Mouse (Mus musculus): ENCODE data around the gene Ntrk2. TPM values are rescaled to one million over a fixed set of nuclear protein-coding genes. Genes with fewer than 3 reads are reported as not detected.

Ntrk2 gene
- polyA plus RNA-seq, 1 experiment from 2014 or later: 6.9 TPM

DNA sequence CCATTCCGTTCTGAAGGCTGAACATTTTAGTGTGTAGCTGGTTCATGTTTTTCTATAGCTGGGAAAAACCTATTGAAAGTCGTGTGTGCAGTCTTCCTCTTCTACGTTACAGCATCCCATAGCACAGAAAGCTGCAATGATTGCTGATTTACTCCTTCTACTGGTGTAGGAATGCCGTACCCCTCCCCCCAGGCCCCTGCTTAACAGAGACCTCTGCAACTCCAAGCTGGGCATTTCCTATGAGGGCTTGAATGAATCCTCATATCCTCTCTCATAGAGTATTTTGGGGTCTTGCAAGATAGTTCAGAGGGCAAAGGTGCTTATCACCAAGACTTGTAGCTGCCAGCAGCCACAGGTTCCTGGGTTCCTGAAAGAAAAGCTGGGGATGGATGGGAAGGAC, 148.0 kb downstream of the Ntrk2 start:
- Histone ChIP-seq H3K9ac (replicated peaks; ENCODE audit: low read length) (no peak overlapping the region), H3K4me1 (ENCODE audit: insufficient read depth, low read length) (no peaks in the 10 kb centered on the region), H3K9me3 (ENCODE audit: low read length) (no peaks in the 10 kb centered on the region), H3K36me3 (ENCODE audit: insufficient read depth, low read length) (no peaks in the 10 kb centered on the region), H3K27me3 (ENCODE audit: insufficient read depth, low read length) (no peaks in the 10 kb centered on the region), H3K4me3 (ENCODE audit: low read length) (no peak overlapping the region), H3K4me2 (replicated peaks; ENCODE audit: low read depth, low read length) (no peak overlapping the region), H3K27ac (ENCODE audit: low read length) (no peak overlapping the region)
- WGBS: 31% methylated on average over 4 of the region's 4 CpGs
- ATAC-seq (ENCODE audit: low FRiP score, low TSS enrichment): no peak

GRCm38 (mm10) chr13:58954764-58955163, 148.4 kb downstream of the Ntrk2 start:
- ATAC-seq (ENCODE audit: low FRiP score, low TSS enrichment): no peak
- Histone ChIP-seq H3K27me3 (ENCODE audit: insufficient read depth, low read length) (no peaks in the 10 kb centered on the region), H3K4me1 (ENCODE audit: insufficient read depth, low read length) (no peaks in the 10 kb centered on the region), H3K4me2 (replicated peaks; ENCODE audit: low read depth, low read length) (no peak overlapping the region), H3K27ac (ENCODE audit: low read length) (no peak overlapping the region), H3K36me3 (ENCODE audit: insufficient read depth, low read length) (no peaks in the 10 kb centered on the region), H3K9me3 (ENCODE audit: low read length) (no peaks in the 10 kb centered on the region), H3K9ac (replicated peaks; ENCODE audit: low read length) (no peak overlapping the region), H3K4me3 (ENCODE audit: low read length) (no peak overlapping the region)
- 21% methylated on average over 6 of the region's 6 CpGs for WGBS

- no peak overlapping the region for H3K9ac ChIP-seq (replicated peaks; ENCODE audit: low read length)
- H3K9me3 ChIP-seq (ENCODE audit: low read length): no peaks in the 10 kb centered on the region
- no peaks in the 10 kb centered on the region for H3K36me3 ChIP-seq (ENCODE audit: insufficient read depth, low read length)
- H3K4me2 ChIP-seq (replicated peaks; ENCODE audit: low read depth, low read length): no peak overlapping the region
- no peaks in the 10 kb centered on the region for H3K4me1 ChIP-seq (ENCODE audit: insufficient read depth, low read length)
- no peak for ATAC-seq (ENCODE audit: low FRiP score, low TSS enrichment)
- H3K4me3 ChIP-seq (ENCODE audit: low read length): no peak overlapping the region
- WGBS: 70% methylated on average over 8 of the region's 8 CpGs
- H3K27ac ChIP-seq (ENCODE audit: low read length): no peak overlapping the region
- no peaks in the 10 kb centered on the region for H3K27me3 ChIP-seq (ENCODE audit: insufficient read depth, low read length)
Measured at GRCm38 (mm10) chr13:58955237-58955777, 148.9 kb downstream of the Ntrk2 start.

GRCm38 (mm10) chr13:58958171-58958904, 152.0 kb downstream of the Ntrk2 start:
- no peak overlapping the region for H3K4me2 ChIP-seq (replicated peaks; ENCODE audit: low read depth, low read length)
- ATAC-seq (ENCODE audit: low FRiP score, low TSS enrichment): peak; percentile 73
- H3K9me3 ChIP-seq (ENCODE audit: low read length): no peaks in the 10 kb centered on the region
- no peaks in the 10 kb centered on the region for H3K27me3 ChIP-seq (ENCODE audit: insufficient read depth, low read length)
- no peak overlapping the region for H3K4me3 ChIP-seq (ENCODE audit: low read length)
- no peak overlapping the region for H3K27ac ChIP-seq (ENCODE audit: low read length)
- H3K9ac ChIP-seq (replicated peaks; ENCODE audit: low read length): no peak overlapping the region
- H3K4me1 ChIP-seq (ENCODE audit: insufficient read depth, low read length): no peaks in the 10 kb centered on the region
- H3K36me3 ChIP-seq (ENCODE audit: insufficient read depth, low read length): no peaks in the 10 kb centered on the region
- WGBS: 29% methylated on average over 11 of the region's 11 CpGs

- no peak for ATAC-seq (ENCODE audit: low FRiP score, low TSS enrichment)
- no peak overlapping the region for H3K4me3 ChIP-seq (ENCODE audit: low read length)
- no peak overlapping the region for H3K4me2 ChIP-seq (replicated peaks; ENCODE audit: low read depth, low read length)
- H3K36me3 ChIP-seq (ENCODE audit: insufficient read depth, low read length): no peaks in the 10 kb centered on the region
- H3K9me3 ChIP-seq (ENCODE audit: low read length): no peaks in the 10 kb centered on the region
- H3K27me3 ChIP-seq (ENCODE audit: insufficient read depth, low read length): no peaks in the 10 kb centered on the region
- H3K4me1 ChIP-seq (ENCODE audit: insufficient read depth, low read length): no peaks in the 10 kb centered on the region
- 81% methylated on average over 6 of the region's 6 CpGs for WGBS
- no peak overlapping the region for H3K9ac ChIP-seq (replicated peaks; ENCODE audit: low read length)
- no peak overlapping the region for H3K27ac ChIP-seq (ENCODE audit: low read length)
Measured at GRCm38 (mm10) chr13:58960321-58960720, 154.0 kb downstream of the Ntrk2 start.

- no peak overlapping the region for H3K4me3 ChIP-seq (ENCODE audit: low read length)
- H3K9me3 ChIP-seq (ENCODE audit: low read length): no peaks in the 10 kb centered on the region
- no peak overlapping the region for H3K27ac ChIP-seq (ENCODE audit: low read length)
- H3K4me1 ChIP-seq (ENCODE audit: insufficient read depth, low read length): no peaks in the 10 kb centered on the region
- H3K9ac ChIP-seq (replicated peaks; ENCODE audit: low read length): no peak overlapping the region
- H3K36me3 ChIP-seq (ENCODE audit: insufficient read depth, low read length): no peaks in the 10 kb centered on the region
- 61% methylated on average over 12 of the region's 12 CpGs for WGBS
- H3K27me3 ChIP-seq (ENCODE audit: insufficient read depth, low read length): no peaks in the 10 kb centered on the region
- no peak for ATAC-seq (ENCODE audit: low FRiP score, low TSS enrichment)
- H3K4me2 ChIP-seq (replicated peaks; ENCODE audit: low read depth, low read length): no peak overlapping the region
Measured at GRCm38 (mm10) chr13:58964701-58965359, 158.5 kb downstream of the Ntrk2 start.

DNA sequence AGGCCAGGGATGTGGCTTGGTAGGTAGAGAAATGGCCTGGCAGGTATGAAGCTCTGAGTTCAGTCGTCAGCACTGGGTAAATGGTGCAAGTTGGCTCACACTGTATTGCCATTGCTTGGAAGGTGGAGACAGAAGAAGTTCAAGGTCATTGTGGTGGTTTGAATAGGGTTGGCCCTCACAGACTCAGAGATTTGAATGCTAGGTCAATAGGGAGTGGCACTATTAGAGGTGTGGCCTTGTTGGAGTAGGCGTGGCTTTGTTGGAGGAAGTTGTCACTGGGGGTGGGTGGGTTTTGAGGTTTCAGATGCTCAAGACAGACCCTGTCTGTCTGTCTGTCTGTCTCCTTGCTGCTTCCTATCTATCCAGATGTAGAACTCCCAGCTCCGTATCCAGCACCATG, 159.5 kb downstream of the Ntrk2 start:
- no peak overlapping the region for H3K4me2 ChIP-seq (replicated peaks; ENCODE audit: low read depth, low read length)
- no peaks in the 10 kb centered on the region for H3K36me3 ChIP-seq (ENCODE audit: insufficient read depth, low read length)
- no peak overlapping the region for H3K9ac ChIP-seq (replicated peaks; ENCODE audit: low read length)
- no peaks in the 10 kb centered on the region for H3K4me1 ChIP-seq (ENCODE audit: insufficient read depth, low read length)
- no peaks in the 10 kb centered on the region for H3K27me3 ChIP-seq (ENCODE audit: insufficient read depth, low read length)
- H3K27ac ChIP-seq (ENCODE audit: low read length): no peak overlapping the region
- H3K9me3 ChIP-seq (ENCODE audit: low read length): no peaks in the 10 kb centered on the region
- no peak for ATAC-seq (ENCODE audit: low FRiP score, low TSS enrichment)
- 95% methylated on average over 3 of the region's 3 CpGs for WGBS
- no peak overlapping the region for H3K4me3 ChIP-seq (ENCODE audit: low read length)

- ATAC-seq (ENCODE audit: low FRiP score, low TSS enrichment): no peak
- Histone ChIP-seq H3K4me2 (replicated peaks; ENCODE audit: low read depth, low read length) (no peak overlapping the region), H3K4me1 (ENCODE audit: insufficient read depth, low read length) (no peaks in the 10 kb centered on the region), H3K27ac (ENCODE audit: low read length) (no peak overlapping the region), H3K9ac (replicated peaks; ENCODE audit: low read length) (no peak overlapping the region), H3K9me3 (ENCODE audit: low read length) (no peaks in the 10 kb centered on the region), H3K4me3 (ENCODE audit: low read length) (no peak overlapping the region), H3K27me3 (ENCODE audit: insufficient read depth, low read length) (no peaks in the 10 kb centered on the region), H3K36me3 (ENCODE audit: insufficient read depth, low read length) (no peaks in the 10 kb centered on the region)
- WGBS: 87% methylated on average over 3 of the region's 3 CpGs
Measured at GRCm38 (mm10) chr13:58966466-58966865, 160.1 kb downstream of the Ntrk2 start.

DNA sequence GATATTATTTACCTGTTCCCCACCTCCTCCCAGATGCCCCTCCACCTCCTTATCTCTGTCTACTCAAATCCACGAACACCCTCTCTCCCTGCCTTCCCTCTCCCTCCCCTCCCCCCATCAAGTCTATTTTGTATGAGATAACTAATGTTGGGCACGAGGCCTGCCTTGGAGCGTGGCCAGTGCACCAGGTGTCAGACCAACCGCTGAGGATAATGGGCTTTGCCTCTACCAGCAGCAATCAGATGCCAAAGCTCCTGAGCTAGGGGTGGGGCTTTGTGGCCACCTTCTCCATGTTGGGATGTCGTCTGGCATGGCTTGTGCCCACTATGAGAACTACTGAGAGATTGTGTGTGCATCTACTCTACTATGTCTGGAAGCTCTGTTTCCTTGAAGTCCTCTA, 161.8 kb downstream of the Ntrk2 start:
- WGBS: 76% methylated on average over 5 of the region's 5 CpGs
- no peak for ATAC-seq (ENCODE audit: low FRiP score, low TSS enrichment)
- Histone ChIP-seq H3K27ac (ENCODE audit: low read length) (no peak overlapping the region), H3K27me3 (ENCODE audit: insufficient read depth, low read length) (no peaks in the 10 kb centered on the region), H3K9ac (replicated peaks; ENCODE audit: low read length) (no peak overlapping the region), H3K4me3 (ENCODE audit: low read length) (no peak overlapping the region), H3K9me3 (ENCODE audit: low read length) (no peaks in the 10 kb centered on the region), H3K4me1 (ENCODE audit: insufficient read depth, low read length) (no peaks in the 10 kb centered on the region), H3K4me2 (replicated peaks; ENCODE audit: low read depth, low read length) (no peak overlapping the region), H3K36me3 (ENCODE audit: insufficient read depth, low read length) (no peaks in the 10 kb centered on the region)

DNA sequence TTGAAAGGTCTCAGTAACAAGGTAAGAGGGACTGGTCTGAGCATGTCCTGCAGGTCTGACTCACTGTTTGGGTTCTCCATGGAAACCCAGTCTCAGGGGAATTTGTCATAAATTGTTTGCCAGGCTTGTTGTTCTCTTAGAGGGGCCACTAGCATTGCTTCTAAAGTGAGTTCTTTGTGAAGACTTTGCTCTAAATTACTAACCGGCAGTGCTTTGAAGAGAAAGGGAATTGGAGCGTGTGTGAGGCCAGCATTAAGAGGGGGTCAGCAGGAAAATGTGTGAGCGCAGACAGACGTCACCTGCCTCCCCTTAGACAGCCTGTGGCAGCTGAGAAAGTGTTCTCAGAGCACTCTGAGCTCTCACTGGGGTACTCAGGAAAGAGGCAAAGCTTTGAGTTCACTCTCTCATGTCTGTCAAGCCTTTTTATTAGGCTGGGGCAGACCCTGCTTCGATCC, 165.1 kb downstream of the Ntrk2 start:
- no peaks in the 10 kb centered on the region for H3K36me3 ChIP-seq (ENCODE audit: insufficient read depth, low read length)
- H3K9ac ChIP-seq (replicated peaks; ENCODE audit: low read length): no peak overlapping the region
- no peaks in the 10 kb centered on the region for H3K27me3 ChIP-seq (ENCODE audit: insufficient read depth, low read length)
- H3K9me3 ChIP-seq (ENCODE audit: low read length): no peaks in the 10 kb centered on the region
- ATAC-seq (ENCODE audit: low FRiP score, low TSS enrichment): no peak
- no peak overlapping the region for H3K27ac ChIP-seq (ENCODE audit: low read length)
- H3K4me1 ChIP-seq (ENCODE audit: insufficient read depth, low read length): 0 out of 2 replicates have a peak, but pooled peaks cover 3% of the 10 kb centered on the region
- 22% methylated on average over 5 of the region's 5 CpGs for WGBS
- H3K4me2 ChIP-seq (replicated peaks; ENCODE audit: low read depth, low read length): no peak overlapping the region
- no peak overlapping the region for H3K4me3 ChIP-seq (ENCODE audit: low read length)

Measured in kidney, embryonic 16.5 days (tissue).